Mouse (Mus musculus) stomach, embryonic 16.5 days (tissue): ENCODE results near the gene Lpp. TPM values are rescaled to one million over a fixed set of nuclear protein-coding genes. Genes with fewer than 3 reads are reported as not detected.

Experiments
- ATAC-seq: fragments of 200-750 bp; cut with Nextera tagmentation; 2 replicates; pipeline ENCODE4 v1.8.0; 2017; ENCODE audit warnings: moderate number of reproducible peaks, moderate TSS enrichment; ENCODE audit not compliant: insufficient read depth, low FRiP score
- H3K27ac ChIP-seq: fragments of 300-500 bp; sonication (generic); 2 replicates; pipeline ENCODE4 v1.5.1; 2014; ENCODE audit warnings: low read length
- H3K27me3 ChIP-seq: fragments of 300-500 bp; sonication (generic); 2 replicates; pipeline ENCODE4 v1.6.1; 2014; ENCODE audit warnings: low read length, control low read depth, mixed read lengths; ENCODE audit not compliant: control insufficient read depth, insufficient read depth
- H3K36me3 ChIP-seq: fragments of 300-500 bp; sonication (generic); 2 replicates; pipeline ENCODE4 v1.6.1; 2014; ENCODE audit warnings: low read length; ENCODE audit not compliant: control insufficient read depth, insufficient read depth
- H3K4me1 ChIP-seq: fragments of 300-500 bp; sonication (generic); 2 replicates; pipeline ENCODE4 v1.6.1; 2014; ENCODE audit warnings: low read length, control low read depth, mixed read lengths; ENCODE audit not compliant: control insufficient read depth, insufficient read depth
- H3K4me2 ChIP-seq: fragments of 300-500 bp; sonication (generic); 2 replicates; pipeline ENCODE4 v1.6.1; 2014; ENCODE audit warnings: low read depth, low read length, mixed read lengths
- H3K4me3 ChIP-seq: fragments of 300-500 bp; sonication (generic); replicated peaks from 2 replicates; pipeline ENCODE4 v1.5.1; 2014; ENCODE audit warnings: mild to moderate bottlenecking, low read length
- H3K9ac ChIP-seq: fragments of 300-500 bp; sonication (generic); 2 replicates; pipeline ENCODE4 v1.6.1; 2014; ENCODE audit warnings: low read length
- H3K9me3 ChIP-seq: fragments of 300-500 bp; sonication (generic); replicated peaks from 2 replicates; pipeline ENCODE4 v1.6.1; 2016; ENCODE audit warnings: low read length, control low read depth; ENCODE audit not compliant: control insufficient read depth
- WGBS: fragments of 180-500 bp; shearing (Covaris S2); extraction: QIAGEN DNeasy Blood & Tissue Kit; methylation state at CpG from one replicate; pipeline ENCODE4 v1.1.7; 2014; 5-methylcytosine and 5-hydroxymethylcytosine counted together
- polyA plus RNA-seq: library from polyadenylated mRNA; unstranded; fragments of >200 nt; fragmentation: Nextera tagmentation; extraction: Ambion mirVana; gene quantifications from 2 replicates; pipeline ENCODE4 v1.2.1, GENCODE M21; 2015

Lpp gene
- polyA plus RNA-seq, 1 experiment from 2014 or later: 79.4 TPM

DNA sequence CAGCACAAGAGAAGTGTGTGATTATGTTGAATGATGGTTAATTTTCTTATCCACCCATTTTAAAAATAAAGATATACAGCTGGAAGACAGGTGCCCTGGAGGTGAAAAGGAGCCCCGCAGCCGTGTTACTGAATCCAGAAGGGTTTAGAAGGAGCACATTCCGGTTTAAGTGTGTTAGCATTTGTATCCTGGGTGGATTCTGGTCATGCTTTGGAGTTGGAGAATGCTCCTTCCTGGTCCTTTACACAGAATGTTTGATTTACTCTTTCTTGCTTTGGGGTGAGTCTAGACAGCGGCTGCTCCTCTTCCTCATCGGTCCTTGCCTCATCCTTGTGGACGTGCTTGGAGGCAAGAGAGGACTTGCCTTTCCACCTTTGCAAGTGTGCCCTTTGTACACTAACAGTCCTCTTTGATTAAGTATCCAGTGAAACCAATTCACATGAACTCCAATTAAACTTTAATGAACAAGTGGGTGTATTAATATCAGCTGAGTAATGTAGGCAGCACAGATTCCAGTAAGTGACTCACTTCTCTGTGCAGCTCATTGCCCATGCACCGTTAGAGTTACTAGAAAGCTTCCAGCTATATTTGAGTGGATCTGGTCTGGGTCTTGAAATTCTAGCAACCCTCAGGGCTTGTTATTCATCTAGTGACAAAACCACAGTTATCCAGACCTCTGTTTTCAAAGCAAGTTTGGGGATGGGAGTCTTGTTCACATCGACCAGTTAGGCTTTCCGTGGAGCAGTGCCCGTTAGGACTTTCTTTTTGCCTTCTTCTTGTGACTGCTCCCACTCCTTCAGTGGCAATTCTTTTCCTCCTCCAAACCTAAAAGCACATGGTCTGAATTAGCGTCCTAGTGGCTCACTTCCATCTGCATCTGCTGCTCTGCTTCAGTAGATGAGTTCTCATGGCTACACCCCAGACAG, 121.8 kb downstream of the Lpp start:
- H3K4me1 ChIP-seq: peaks cover 3% of the 10 kb centered on the region; the same call in 1 of the 2 replicates
- H3K9ac ChIP-seq: no peak overlapping the region
- H3K27ac ChIP-seq: no peak overlapping the region
- no peaks in the 10 kb centered on the region for H3K27me3 ChIP-seq
- no peak overlapping the region for H3K4me3 ChIP-seq
- no peak for ATAC-seq
- H3K36me3 ChIP-seq: no peaks in the 10 kb centered on the region
- H3K4me2 ChIP-seq: no peak overlapping the region
- no peaks in the 10 kb centered on the region for H3K9me3 ChIP-seq
- WGBS: 72% methylated on average over 11 of the region's 11 CpGs

DNA sequence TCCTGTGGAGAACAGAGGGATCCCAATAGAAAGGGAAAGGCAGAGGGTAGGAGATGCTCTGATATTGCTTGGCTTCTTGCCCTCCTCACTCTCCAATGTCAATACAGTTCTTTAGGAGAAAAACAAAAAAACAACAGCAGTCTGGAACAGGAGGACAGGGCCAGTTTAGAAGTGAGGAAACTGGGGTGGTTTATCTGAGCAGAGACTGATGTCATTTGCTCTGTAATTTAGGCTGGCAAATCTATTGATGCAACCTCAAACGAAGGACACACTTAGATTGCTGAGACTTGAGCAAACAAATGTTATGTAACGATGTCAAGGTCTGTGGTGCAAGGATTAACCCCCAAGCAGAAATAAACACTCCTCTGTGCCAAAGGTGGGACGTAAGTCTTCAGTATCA, 123.7 kb downstream of the Lpp start:
- Histone ChIP-seq H3K27ac (no peak overlapping the region), H3K9me3 (no peaks in the 10 kb centered on the region), H3K4me3 (no peak overlapping the region), H3K27me3 (no peaks in the 10 kb centered on the region), H3K9ac (no peak overlapping the region), H3K4me2 (no peak overlapping the region), H3K36me3 (no peaks in the 10 kb centered on the region), H3K4me1 (peaks cover 3% of the 10 kb centered on the region; the same call in 1 of the 2 replicates)
- no peak for ATAC-seq
- 59% methylated on average over 3 of the region's 3 CpGs for WGBS

DNA sequence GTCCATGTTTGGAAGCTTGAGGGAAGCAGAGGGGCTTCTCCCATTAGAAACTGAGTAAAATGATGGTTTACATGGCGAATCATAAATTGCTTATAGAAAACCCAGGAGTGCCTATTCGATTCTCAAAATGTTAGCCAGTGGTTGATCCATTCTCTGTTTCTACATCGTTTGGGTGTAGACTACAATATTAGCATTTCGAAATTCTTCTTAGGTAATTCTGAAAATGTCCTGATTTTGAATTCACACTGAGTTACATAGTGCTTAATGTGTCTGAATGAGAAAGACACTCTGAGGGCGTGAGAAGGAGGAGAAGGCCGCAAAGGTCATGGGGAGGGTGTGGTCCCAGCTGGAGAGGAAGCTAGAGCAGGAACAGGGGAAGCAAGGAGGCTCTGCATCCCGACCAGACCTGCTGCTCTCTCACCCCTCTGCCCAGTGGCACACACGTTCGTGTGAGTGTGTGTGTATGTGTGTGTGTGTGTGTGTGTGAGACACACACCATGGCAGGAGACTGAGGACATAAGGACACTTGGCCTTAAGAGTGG, 124.3 kb downstream of the Lpp start:
- WGBS: 59% methylated on average over 9 of the region's 9 CpGs
- Histone ChIP-seq H3K36me3 (no peaks in the 10 kb centered on the region), H3K4me3 (no peak overlapping the region), H3K27me3 (no peaks in the 10 kb centered on the region), H3K27ac (no peak overlapping the region), H3K9ac (no peak overlapping the region), H3K4me2 (no peak overlapping the region), H3K4me1 (peaks cover 3% of the 10 kb centered on the region; the same call in 1 of the 2 replicates), H3K9me3 (no peaks in the 10 kb centered on the region)
- ATAC-seq: no peak

DNA sequence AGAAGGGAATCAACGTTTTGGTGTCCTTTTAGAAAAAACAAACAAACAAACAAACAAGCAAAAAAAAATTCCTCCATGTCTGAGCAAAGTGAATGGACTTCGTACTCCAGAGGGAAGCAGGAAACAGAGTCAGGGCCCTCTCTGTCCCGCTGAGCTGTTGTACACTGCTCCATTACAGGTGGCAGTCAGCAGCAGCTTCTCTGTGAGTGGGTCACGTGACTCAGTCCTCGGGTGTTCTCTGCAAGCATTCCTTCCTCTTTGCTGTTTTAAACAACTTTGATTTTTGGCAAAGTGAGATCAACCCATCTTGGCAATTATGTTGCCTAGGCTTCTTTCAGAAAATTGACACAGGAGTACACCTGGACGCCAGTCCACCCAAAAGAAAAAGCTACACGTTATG, 125.5 kb downstream of the Lpp start:
- H3K4me2 ChIP-seq: no peak overlapping the region
- H3K9ac ChIP-seq: no peak overlapping the region
- H3K4me3 ChIP-seq: no peak overlapping the region
- ATAC-seq: no peak
- no peaks in the 10 kb centered on the region for H3K36me3 ChIP-seq
- H3K27me3 ChIP-seq: no peaks in the 10 kb centered on the region
- no peaks in the 10 kb centered on the region for H3K9me3 ChIP-seq
- WGBS: 66% methylated on average over 7 of the region's 7 CpGs
- peaks cover 3% of the 10 kb centered on the region; the same call in 1 of the 2 replicates for H3K4me1 ChIP-seq
- H3K27ac ChIP-seq: no peak overlapping the region

DNA sequence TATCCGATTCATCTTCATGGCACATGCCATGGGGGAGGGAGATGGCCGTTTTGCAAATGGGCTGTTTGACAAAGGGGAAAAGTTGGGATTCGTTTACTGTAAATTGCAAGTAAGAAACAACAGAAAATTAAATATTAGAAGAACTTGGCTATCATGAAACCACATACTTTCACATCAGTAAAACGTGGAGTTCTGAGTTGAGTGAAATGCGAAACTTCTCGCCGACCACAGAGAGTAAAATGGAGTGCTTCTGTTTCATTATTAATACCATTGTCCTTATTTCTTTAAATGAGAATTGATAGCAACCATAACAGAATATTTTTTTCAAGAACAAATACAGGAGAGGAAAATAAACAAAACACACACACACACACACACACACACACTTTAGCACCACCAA, 133.9 kb downstream of the Lpp start:
- no peaks in the 10 kb centered on the region for H3K36me3 ChIP-seq
- no peak overlapping the region for H3K4me3 ChIP-seq
- no peaks in the 10 kb centered on the region for H3K27me3 ChIP-seq
- H3K4me1 ChIP-seq: no peaks in the 10 kb centered on the region
- no peak for ATAC-seq
- no peak overlapping the region for H3K9ac ChIP-seq
- no peaks in the 10 kb centered on the region for H3K9me3 ChIP-seq
- H3K27ac ChIP-seq: no peak overlapping the region
- 87% methylated on average over 7 of the region's 7 CpGs for WGBS
- H3K4me2 ChIP-seq: no peak overlapping the region

DNA sequence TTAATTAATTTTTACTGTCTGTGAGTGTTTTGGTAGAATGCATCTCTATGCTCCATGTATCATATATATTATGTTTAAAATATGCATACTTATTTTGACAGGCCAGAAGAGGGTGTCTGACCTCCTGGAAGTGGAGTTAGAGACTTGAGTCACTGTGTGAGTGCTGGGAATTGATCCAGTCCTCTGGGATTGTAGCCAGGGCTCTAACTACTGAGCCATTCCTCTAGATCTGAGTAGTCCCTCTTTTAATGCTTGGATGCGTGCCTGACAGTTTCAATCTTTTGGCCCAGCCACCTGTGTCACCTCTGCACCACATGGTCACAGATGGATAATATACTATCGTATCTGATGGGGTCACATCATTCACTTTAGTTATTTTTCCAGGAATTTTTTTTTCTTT, 138.4 kb downstream of the Lpp start:
- 83% methylated on average over 2 of the region's 2 CpGs for WGBS
- H3K4me3 ChIP-seq: no peak overlapping the region

DNA sequence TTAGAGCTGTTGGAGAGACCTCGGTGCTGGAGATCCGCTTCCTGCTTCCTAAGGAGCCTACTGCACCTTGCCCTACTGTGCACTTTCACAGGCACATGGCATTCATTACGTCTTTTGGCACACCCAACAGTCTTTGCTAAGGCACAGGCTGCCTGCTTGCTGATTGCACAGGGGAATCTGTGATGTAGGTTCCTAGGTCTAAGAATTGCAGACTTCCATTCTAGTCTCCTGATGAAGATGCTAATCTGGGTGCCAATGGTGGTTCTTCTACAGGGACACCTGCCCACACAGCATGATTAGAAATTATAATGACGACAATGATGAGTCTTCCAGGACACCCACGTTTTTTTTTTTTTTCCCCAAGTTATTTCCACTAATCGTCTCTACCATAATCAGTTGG, 141.9 kb downstream of the Lpp start:
- Histone ChIP-seq H3K9me3 (no peaks in the 10 kb centered on the region), H3K4me3 (no peak overlapping the region), H3K4me1 (no peaks in the 10 kb centered on the region), H3K36me3 (no peaks in the 10 kb centered on the region), H3K27ac (no peak overlapping the region), H3K4me2 (no peak overlapping the region), H3K27me3 (no peaks in the 10 kb centered on the region), H3K9ac (no peak overlapping the region)
- 88% methylated on average over 6 of the region's 6 CpGs for WGBS
- ATAC-seq: no peak

More for the DNA sequence above, 138.4 kb downstream of the Lpp start:
- no peaks in the 10 kb centered on the region for H3K36me3 ChIP-seq
- H3K9ac ChIP-seq: no peak overlapping the region
- no peak overlapping the region for H3K4me2 ChIP-seq
- no peaks in the 10 kb centered on the region for H3K9me3 ChIP-seq
- no peaks in the 10 kb centered on the region for H3K27me3 ChIP-seq
- H3K4me1 ChIP-seq: no peaks in the 10 kb centered on the region
- H3K27ac ChIP-seq: no peak overlapping the region
- no peak for ATAC-seq

DNA sequence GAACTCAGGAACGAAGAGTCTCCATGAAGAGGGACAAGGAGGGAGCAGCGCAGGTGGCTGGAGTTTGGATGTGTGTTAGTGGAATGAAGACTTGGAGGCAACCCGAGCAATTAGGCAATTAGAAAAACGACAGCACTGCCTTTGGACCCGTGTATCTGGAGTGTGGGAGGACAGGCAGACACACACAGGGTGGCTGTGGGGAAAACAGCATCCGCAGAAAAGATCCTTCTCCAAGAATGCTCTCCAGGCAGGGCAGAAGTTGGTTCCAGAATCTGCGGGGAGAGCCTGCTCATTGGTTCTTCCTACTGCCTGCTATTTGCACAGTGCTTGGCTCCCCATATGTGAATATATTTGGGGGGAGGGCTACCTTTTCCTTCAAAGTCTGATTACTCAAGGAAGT, 143.0 kb downstream of the Lpp start:
- no peaks in the 10 kb centered on the region for H3K9me3 ChIP-seq
- H3K4me1 ChIP-seq: no peaks in the 10 kb centered on the region
- no peak for ATAC-seq
- no peak overlapping the region for H3K4me3 ChIP-seq
- H3K36me3 ChIP-seq: no peaks in the 10 kb centered on the region
- H3K9ac ChIP-seq: no peak overlapping the region
- no peaks in the 10 kb centered on the region for H3K27me3 ChIP-seq
- no peak overlapping the region for H3K27ac ChIP-seq
- WGBS: 72% methylated on average over 7 of the region's 7 CpGs
- no peak overlapping the region for H3K4me2 ChIP-seq

DNA sequence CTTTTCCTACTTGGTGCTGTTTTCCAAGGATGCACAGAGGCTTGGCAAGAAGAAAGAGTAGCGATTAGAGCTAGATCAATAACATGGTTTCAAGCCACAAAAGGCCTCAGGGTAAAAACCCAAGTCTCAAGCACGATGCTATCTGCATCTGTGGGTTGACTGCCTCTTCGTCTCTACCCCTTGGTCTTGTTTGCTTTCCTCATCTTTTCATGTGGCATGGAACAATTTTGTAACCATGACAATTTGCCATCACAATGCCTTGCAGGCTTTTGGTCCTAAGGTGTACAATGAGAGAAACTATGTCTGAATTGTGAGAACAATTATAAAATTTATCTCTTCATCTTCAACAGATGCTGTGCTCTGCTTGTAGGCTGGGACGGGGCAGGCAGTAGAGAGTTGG, 145.7 kb downstream of the Lpp start:
- no peak for ATAC-seq
- Histone ChIP-seq H3K4me3 (no peak overlapping the region), H3K9me3 (no peaks in the 10 kb centered on the region), H3K27ac (no peak overlapping the region), H3K4me1 (0 out of 2 replicates have a peak, but pooled peaks cover 3% of the 10 kb centered on the region), H3K9ac (no peak overlapping the region), H3K4me2 (no peak overlapping the region), H3K27me3 (no peaks in the 10 kb centered on the region), H3K36me3 (no peaks in the 10 kb centered on the region)
- WGBS: 82% methylated on average over 4 of the region's 4 CpGs
